Mouse (Mus musculus) ovary, adult 18-20 months (tissue): ENCODE results near the gene Ddah1.
A peak's percentile ranks its signal among the peaks of the same experiment; 100 is the strongest.

Experiments
- DNase-seq: peaks from one replicate; pipeline ENCODE4 v3.0.0; 2022; ENCODE audit warnings: low spot score, mixed read lengths

Ddah1 gene

DNA sequence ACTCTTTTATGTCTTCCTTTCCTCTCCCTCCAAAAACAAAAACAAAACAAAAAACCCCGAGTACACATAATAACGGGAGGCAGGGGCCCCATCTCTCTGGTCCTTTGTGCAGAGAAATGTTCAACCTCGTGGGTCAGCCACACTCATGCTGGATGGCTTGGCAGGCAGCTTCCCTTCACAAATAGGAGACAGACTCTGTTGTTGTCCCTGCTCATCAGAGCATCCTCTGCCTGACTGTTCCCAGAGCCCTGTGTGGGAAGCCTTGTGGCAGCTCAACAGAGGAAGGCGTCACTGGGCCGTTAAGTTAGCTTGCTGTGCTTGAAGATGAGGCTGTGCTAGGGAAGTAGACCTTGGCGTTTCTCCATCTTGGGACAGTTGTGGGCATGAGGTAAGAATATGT lies 58.8 kb downstream of the Ddah1 start:
- DNase-seq: no peak

DNA sequence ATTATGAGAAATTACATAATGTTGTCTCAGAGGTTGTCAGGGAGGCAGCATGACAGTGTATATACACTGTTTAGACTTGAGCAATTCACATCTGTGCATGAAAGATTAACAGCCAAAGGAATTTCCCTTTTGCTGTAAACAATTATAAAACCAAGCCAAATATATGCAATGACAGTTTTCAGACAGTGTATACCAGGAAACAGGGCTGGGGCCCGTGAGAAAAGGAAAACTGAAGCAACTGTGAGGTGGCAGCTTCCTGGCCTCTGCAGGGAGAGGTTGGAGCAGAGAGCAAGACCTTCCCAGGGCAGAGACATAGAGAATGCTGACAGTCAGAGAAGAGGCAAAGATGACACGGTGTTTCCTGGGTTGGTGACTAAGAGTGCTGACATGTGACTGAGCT lies 62.0 kb downstream of the Ddah1 start:
- no peak for DNase-seq

DNA sequence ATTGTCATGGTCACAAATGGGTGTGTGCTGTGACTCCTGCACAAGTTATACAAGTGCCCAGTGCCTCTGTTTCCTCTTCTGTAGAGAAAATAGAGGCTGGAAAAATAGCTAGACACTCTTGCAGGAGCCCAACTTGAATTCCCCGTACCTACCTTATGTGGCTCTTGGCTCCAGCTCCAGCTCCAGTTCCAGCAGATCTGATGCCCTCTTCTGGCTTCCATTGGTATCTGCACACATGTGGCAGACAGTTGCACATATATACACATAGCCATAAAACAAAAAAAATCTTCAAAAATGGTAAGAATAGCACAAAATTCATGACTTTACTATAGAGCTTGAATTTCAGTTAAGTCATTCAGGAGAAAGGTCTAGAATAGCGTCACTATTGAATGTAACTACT lies 62.5 kb downstream of the Ddah1 start:
- DNase-seq: no peak

DNA sequence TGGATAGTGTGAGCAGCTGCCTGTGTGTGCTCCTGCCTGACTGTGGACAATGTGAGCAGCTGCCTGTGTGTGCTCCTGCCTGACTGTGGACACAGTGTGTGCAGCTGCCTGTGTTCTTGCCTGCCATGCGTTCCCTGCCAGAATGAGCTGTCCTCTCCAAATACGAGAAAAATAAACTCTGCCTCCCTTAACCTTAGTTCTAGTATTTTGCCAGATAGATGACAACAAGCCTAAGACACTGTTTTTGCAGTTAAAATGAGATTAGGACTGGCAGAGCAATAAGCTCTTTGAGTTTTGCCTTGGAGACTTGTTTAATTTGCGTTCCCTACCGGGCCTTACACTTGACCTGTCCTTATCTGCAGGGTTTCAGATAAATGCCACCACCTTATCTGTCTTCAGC lies 63.7 kb downstream of the Ddah1 start:
- DNase-seq: no peak

DNA sequence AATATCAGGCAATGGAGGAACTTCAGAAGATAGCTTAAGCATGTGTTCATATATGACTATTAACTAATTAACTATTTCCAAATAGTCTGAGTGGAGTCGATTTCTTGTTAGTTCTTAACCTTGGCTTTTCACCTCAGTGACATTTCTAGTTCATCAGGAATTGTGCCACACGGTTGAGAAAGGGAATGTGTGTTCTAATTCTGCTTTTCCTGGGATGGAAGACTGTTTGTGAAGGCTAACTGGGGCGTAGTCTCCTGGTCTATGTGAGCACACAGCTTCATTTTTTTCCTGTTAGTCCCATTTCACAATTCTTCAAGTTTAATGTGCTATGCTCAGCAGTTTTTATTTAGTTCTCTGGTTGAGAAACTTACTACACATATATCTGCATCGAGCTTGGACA lies 65.2 kb downstream of the Ddah1 start:
- no peak for DNase-seq

DNA sequence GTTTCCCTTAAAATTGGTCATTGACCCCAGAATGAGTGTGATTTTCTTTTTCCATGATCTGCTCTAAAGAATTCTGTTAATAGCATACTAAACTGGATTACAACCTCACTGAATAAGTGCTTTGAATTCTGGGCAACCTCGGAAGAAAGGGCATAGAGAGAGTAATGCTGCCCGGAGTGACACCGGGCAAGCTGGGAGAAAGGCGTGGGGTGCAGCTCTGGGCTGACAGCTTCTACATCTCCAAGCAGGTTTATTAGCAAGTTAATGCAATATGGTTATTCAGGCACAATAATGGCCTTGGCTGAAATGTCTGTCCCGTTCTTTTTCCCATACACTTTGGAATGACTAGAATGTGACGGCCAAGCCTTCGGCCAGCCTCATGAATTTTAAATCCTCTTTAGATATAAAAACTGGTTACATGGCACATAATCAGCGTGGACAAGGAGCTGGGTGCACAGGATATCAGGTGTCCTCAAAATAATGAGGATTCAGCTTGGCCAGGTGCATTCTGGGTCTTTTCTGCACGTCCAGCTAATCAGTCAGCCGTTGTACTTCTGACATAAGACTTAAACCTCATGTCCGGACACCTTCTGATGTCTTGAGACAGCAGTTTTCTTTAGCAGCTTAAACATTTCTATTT lies 67.1 kb downstream of the Ddah1 start:
- DNase-seq: no peak

DNA sequence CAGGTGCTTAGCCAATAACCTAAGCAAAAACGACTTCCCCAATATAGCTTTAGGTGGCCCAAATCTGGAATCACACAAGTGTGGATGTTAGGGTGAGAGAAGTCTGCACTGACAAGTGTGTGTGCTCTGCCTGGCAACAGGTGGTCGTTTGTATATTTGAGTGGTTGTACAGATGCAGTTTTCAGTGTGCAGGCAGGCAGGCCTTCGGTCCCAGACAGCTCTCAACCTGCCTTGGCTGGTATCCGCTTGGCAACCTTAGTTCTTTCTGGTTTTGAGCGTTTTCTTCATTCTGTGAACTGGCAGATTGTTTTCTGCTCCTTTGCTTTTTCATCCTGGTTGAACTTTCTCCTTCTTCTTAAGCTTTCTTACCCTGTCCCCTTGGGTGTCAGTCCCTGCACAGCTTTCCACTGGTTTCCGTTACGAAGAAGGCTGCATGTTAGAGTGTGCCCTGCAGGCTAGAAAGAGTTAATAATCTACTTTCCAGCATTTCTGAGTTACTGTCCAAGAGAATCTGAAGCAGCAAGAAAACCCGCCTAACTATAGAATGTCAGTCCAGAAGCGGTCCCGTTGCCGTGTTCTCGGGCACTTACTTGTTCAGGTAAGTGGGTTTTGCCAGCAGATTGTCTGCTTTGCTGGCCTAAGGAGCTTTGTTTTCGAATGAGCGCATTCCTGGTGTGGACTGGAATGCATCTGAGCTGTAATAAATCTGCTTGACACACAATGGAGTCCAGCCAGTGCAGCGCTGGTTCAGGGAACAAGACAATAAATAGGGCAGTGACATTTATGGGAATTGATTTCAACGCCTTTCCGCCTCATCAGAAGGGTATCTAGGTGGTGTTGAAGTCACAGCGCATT lies 68.9 kb downstream of the Ddah1 start:
- peak; percentile 34 for DNase-seq

DNA sequence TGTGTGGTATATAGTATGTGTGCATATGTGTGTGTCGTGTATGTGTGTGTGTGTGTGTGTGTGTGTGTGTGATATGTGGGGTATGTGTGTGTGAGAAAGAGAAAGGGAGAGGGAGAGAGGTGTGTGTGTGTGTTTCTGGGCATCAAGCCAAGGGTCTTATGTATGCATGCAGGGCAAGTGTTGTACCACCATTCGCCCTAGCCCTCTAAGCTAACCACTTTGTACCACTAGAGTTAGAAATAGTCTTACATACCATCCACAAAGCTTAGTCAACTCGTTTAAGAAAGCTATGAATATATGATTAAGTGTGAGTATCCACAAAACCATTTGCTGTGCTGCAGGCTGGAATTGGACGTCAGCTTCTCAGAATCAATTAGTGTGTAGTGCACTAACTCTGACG lies 70.4 kb downstream of the Ddah1 start:
- DNase-seq: no peak

DNA sequence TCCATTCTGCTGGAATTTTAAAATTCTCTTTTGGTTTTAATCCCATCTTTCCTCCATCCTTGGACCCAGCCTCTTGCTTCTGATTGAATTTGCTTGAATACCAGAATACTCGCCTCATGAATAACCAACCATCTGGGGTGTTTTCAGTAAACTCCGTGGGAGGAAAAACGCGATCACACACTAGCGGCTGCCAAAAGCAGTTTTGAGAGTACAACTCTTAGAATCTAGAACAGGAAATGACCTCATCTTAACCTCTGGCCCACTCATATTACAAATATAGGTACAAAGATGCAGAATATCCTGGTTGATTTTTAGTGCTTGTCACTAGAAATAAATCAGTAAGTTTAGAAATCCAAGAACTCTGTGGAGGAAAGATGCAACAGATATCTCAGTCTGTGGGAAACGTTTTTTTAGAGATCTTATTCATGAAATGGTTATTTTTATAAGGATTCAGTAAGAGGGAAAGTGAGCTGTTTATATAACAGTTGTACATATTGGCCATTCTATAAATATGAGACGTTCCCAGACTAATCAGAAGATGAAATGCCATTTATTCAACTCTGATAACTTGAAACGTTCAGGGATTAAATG lies 75.6 kb downstream of the Ddah1 start:
- no peak for DNase-seq

DNA sequence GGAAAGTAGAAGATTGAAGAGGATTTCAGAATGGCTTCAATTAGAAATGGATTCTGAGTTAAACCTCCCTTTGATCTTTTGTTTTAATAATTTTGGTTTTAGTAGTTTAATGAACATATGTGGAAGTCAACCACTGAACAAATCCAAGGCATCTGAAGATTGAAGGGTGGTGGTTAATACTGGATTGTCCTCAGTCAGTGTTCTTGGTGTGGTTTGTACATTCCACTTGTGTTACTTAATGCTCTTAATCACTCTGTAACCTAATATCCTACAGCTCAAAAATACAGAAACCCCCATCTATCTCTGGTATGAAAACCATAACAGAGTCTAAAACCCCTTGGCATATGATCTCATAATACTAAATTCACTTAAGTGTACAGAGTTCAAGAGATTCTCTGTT lies 79.8 kb downstream of the Ddah1 start:
- no peak for DNase-seq

DNA sequence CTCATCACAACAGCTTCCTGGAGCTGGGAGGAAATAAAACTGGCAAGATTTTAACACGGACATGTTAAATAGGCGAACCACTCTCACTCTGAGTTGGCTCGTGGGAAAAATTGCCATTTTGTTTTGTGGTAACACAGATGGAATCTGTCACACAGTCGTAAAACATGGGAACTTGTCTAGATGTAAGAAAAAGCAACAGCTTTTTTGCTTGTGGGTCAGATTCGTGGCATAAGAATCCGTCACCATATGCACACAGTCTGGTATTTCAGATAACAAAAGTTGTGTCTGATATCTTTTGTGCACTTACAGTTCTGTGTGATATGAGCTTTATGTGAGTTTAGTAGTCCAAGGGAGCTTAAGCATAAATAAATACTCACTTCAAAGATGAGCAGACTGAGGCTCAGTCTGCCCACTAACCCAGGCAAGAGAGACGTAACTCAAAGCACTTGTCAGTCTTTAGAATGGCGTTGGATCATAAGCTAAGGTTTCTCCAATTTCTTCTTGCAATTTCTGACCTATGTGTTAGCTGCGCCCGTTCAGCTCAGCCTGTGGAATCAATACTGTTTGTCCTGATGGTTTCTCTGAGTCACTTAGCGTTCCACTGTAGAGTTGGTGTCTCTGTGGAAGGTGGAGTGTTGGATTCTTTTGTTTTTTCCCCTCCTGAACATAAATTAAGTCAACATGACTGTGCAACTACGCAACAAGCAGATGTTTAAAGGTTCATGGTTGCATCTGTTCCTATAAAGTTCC lies 83.7 kb downstream of the Ddah1 start:
- DNase-seq: no peak

DNA sequence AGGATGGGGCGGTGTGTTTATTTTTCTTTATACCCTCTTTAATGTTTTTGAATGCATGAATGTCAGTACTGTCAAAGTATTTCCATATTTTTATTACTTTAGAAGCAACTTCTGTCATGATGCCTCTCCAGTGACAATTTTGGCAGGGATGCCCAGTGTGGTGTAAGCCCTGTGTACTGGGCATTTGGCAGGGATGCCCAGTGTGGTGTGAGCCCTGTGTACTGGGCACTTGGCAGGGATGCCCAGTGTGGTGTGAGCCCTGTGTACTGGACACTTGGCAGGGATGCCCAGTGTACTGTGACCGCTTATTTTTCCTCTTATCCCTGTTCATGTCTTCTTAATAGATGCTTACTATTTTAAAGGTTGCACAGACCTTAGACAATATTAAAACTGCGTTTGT lies 85.4 kb downstream of the Ddah1 start:
- no peak for DNase-seq

DNA sequence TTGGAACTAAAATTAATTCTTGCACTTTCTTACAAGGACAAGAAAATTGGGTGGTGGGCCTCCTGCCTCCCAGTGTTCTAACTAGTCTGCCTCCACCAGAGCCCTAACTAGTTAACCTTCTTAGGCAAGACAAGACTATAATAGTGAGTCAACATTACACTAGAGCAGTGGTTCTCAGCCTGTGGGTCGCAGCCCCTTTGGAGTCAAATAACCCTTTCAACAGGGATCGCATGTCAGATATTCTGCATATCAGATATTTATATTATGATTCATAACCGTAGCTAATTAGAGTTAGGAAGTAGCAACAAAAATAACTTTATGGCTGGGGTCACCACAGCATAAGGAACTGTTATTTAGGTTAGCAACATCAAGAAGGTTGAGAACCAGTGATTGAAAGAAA lies 86.4 kb downstream of the Ddah1 start:
- DNase-seq: no peak

DNA sequence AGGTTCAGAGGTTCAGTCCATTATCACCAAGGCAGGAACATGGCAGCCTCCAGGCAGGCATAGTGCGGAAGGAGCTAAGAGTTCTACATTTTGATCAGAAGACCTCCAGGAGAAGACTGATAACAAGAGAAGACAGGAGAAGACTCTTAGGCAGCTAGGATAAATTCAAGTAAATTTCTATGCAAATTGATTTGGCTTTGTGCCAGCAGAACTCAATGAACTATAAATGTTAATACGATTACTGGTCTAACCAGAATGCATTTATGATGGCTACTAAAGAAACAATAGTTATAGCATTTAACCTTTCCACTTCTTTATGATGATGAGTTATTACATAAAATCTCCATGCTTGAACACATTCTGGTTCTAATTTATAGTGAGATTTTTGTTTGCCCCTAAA lies 87.8 kb downstream of the Ddah1 start:
- DNase-seq: no peak

DNA sequence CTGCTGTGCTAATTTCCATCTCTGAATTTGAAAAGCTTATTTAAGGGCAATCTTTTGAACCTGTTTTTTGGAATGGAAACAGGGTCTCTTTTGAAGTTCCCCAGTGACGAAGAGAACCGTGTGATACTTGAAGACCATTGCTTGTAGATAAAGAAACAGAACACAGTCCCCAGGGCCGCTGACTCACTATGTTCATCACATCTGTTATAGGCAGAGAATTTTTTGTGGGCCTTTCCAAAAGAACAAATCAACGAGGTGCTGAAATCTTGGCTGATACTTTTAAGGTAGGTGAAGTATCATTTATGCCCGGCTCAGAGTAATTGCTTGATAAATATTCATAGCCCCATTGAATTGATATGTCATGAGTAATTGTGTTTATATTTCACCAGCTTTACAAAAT lies 93.6 kb downstream of the Ddah1 start:
- no peak for DNase-seq

DNA sequence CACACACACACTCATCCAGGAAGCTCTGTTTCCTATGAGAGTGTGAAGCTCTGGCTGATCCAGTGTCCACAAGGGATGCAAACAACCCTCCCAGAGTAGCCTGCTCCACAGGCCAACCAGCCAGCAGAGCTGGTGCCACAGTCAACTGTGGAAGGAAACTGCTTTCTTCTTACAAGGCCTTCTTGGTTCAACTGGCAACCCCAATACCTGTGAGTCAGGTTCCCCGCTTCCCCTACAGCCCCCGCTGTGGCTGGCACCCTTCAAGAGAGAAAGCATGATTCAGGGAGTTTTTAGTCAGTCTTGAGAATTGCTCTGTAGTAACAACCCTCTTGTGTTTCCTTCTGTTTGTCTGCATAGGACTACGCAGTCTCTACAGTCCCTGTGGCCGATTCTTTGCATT lies 94.3 kb downstream of the Ddah1 start:
- DNase-seq: no peak

DNA sequence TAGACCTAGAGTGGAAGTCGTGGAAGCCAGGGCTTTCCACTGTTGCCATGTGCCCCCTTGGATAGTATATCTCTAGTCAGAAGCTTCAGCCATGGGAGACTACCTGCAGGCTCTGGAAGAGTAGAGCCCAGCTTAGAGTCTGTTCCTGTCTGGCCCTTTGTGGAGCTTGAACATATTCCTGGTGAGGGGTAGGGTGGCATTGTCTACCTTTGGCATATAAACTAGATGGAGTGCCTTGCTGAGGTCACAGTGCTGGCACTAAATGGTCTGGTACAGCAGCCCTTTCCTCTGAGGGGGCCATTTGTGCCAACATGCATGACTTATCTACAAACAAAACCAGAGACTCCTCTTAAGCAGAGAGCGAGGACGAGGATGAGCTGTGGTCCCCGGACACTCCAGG lies 95.2 kb downstream of the Ddah1 start:
- DNase-seq: no peak

DNA sequence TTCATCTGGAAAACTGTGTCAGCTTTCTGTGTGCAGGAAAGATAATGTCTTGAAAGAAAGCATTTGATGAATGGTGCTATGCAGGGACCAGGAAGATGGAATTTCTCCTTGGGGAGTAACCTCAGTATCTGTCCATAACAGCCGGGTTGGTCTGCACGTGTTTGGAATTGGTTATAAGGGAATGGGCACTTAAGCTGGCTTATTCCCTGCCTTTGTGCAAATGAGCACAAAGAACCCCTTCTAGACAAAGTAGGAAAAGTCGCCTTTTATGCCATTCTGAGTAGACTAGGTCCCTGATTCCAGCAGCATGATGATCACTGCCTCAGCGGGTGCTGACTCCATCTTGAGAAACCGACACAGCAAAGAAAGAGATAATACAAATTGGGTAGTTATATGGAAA lies 96.0 kb downstream of the Ddah1 start:
- DNase-seq: no peak

DNA sequence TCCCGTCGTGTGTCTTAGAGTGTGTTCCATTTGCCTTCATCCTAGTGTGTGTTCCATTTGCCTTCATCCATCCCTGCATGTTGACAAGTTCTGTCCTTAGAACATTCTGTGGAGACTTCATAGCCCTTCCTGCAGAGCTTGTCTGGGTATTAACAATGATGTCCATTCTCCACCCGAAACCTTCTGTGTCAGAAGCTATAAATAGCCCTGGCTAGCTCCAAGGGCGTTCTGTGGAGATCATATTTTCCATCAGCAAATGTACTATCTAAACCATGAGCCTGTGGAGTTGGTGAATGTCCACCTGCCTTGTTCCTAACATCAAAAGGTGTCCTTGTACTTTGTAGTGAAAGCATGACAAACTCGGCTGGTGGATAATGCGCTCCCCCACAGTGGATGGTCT lies 96.8 kb downstream of the Ddah1 start:
- DNase-seq: no peak

DNA sequence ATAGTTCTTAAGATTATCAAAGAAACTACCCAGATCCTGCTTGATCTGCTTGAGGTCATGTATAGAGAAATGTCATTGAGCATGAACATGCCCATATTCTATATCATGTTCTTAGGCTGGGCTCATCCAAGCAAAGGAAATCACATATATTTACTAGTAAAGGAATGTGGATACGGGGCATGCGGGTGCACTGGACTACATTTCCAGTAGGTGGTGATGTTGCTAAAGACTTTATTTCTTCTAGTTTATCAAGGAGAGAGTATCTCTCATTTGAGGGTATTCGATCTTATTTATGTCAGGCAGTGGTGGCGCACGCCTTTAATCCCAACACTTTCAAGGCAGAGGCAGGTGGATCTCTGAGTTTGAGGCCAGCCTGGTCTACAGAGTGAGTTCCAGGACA lies 99.9 kb downstream of the Ddah1 start:
- no peak for DNase-seq

DNA sequence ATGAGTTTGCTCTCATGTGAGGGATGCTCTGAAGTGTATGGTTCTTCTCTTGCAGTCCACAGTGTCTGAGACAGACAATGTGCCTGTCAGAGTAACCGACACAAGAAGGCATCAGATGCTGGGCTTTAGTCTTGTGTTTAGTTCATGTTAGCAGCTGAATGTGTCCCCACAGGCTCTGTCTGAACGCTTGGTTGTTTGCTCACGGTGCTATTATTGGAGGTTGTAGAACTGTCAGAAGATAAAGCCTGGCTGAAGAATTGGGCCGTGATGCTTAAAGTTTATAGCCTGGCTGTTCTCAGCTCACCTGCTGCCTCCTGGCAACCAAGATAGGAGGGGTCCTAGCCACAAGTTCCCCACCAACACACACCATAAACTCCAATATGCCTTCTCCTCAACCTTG lies 104.0 kb downstream of the Ddah1 start:
- DNase-seq: no peak

DNA sequence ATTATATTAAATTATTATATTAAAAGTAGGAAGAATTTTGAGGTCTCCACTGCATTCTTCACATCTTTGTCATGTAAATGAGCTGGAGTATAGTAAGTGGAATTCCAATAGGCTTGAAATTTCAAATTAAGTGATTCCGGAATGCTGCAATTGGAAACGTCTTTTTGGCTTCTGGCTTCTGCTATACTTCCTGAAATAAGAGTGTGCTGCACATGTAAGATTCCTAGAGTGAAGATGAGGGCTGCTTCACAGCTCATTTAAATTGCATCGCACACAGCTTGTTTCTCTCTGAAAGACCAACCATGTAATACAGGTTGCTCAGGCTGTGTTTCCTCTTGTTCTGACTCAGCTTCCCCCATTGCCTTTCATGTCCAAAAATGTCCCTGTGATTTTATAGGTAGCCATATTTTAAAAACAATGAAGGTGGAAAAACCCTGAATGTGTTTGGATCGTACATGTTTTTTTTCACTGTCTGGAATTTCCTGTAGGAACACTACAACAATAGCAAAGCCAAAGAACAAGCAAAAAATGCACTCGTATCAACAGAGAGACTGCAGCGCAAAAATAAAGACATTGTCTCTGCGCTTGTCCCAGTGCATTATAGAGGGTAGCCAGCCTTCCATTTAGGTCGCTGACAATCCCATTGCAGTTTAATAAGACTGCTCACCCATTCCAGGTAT lies 105.7 kb downstream of the Ddah1 start:
- DNase-seq: no peak
